Mouse (Mus musculus): ENCODE measurements around the gene Mark4.
A peak's percentile ranks its signal among the peaks of the same experiment; 100 is the strongest.

Mark4 gene

GRCm38 (mm10) chr7:19458591-19459111 is at the start of gene Mark4:
Gene Mark4, minus strand, starts transcription at chr7:19458821.
- peak; percentile 80 for DNase-seq

GRCm38 (mm10) chr7:19507612-19507981 is 49.0 kb upstream of the Mark4 start:
- no peak for DNase-seq

GRCm38 (mm10) chr7:19506969-19507611 is 48.5 kb upstream of the Mark4 start:
- DNase-seq, result peak; percentile 51

GRCm38 (mm10) chr7:19506326-19506725 is 47.7 kb upstream of the Mark4 start:
- no peak for DNase-seq

GRCm38 (mm10) chr7:19503481-19504068 is 45.0 kb upstream of the Mark4 start:
- peak; percentile 70 for DNase-seq

- DNase-seq, result no peak
Observed at GRCm38 (mm10) chr7:19501658-19502057, 43.0 kb upstream of the Mark4 start.

GRCm38 (mm10) chr7:19500420-19501363 is 42.1 kb upstream of the Mark4 start:
- DNase-seq, result no peak

GRCm38 (mm10) chr7:19498326-19498725 is 39.7 kb upstream of the Mark4 start:
- DNase-seq, result no peak

GRCm38 (mm10) chr7:19496214-19496555 is 37.6 kb upstream of the Mark4 start:
- no peak for DNase-seq

- peak; percentile 30 for DNase-seq
Observed at GRCm38 (mm10) chr7:19495521-19496213, 37.0 kb upstream of the Mark4 start.

- no peak for DNase-seq
Observed at GRCm38 (mm10) chr7:19494751-19495474, 36.3 kb upstream of the Mark4 start.

- DNase-seq, result peak; percentile 69
Observed at GRCm38 (mm10) chr7:19491731-19492130, 33.1 kb upstream of the Mark4 start.

- no peak for DNase-seq
Observed at GRCm38 (mm10) chr7:19489525-19489924, 30.9 kb upstream of the Mark4 start.

- no peak for DNase-seq
Observed at GRCm38 (mm10) chr7:19486549-19486948, 27.9 kb upstream of the Mark4 start.

- no peak for DNase-seq
Observed at GRCm38 (mm10) chr7:19485488-19485887, 26.9 kb upstream of the Mark4 start.

- no peak for DNase-seq
Observed at GRCm38 (mm10) chr7:19483281-19483680, 24.7 kb upstream of the Mark4 start.

- DNase-seq, result no peak
Observed at GRCm38 (mm10) chr7:19477624-19478384, 19.2 kb upstream of the Mark4 start.

GRCm38 (mm10) chr7:19477084-19477483 is 18.5 kb upstream of the Mark4 start:
- no peak for DNase-seq

GRCm38 (mm10) chr7:19473875-19474443 is 15.3 kb upstream of the Mark4 start:
- peak; percentile 76 for DNase-seq

GRCm38 (mm10) chr7:19472403-19472802 is 13.8 kb upstream of the Mark4 start:
- DNase-seq, result peak; percentile 51

- DNase-seq, result no peak
Observed at GRCm38 (mm10) chr7:19470308-19470707, 11.7 kb upstream of the Mark4 start.

All from lung, postnatal 14 days (tissue).